Mouse (Mus musculus): ENCODE data around the gene Akap2.

Akap2 gene

DNA sequence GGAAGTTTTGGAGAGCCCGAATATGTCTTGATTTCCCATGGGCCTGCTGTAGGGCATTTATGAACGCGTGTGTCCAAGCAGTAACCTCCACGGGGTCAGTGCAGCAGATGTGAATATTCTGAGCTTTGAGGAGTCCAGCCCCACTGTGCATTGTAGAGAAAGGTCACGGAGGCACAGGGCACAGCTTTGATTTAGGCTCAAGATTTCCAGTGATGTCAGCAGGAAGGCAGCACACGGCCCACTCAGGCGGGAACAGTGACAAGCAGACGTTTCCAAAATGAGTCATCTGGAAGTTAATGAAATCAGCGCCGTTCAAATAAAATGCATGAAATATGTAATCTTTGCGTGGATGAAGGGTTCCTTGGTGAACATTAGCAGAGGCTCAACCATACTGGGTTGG lies 40.5 kb downstream of the Akap2 start:
- no peak for DNase-seq (ENCODE audit: low spot score)

DNA sequence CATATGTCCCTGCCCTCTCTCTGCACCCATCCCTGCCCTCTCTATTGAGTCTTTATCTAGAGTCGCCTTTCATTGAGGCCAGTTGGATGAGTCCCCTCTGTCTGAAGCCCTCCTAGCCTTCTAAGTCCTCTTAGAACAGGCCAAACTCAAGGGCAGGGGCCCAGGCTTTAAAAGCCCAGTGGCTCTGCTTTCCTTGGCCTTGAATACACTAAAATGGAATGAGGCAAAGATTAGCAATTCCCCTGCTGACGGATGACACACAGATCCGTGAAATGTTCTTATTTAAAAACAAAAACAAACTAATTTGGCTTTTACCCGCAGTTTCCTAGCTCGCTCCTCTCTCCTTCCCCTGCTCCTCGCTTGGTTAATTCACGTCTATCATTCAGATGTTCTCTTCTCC lies 45.0 kb downstream of the Akap2 start:
- DNase-seq (ENCODE audit: low spot score), result no peak

DNA sequence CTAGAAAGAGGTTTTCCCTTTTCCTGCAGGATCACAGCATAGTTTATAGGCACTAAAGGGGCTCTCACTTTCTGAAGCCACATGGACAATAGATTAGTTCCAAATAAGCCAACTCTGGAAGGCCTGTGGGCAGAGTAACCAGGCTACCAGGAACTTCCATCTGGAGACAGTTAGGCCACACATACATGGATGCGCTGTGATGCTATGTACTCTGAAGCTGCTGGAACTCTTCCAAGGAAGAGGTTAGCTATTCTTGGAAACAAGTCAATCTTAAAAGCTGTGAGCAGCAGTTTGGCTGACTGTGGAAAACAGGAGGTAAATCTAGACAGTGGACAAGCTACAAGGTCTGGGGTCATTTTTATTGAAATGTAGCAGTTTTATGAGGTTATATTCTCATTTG lies 46.9 kb downstream of the Akap2 start:
- no peak for DNase-seq (ENCODE audit: low spot score)

- no peak for DNase-seq (ENCODE audit: low spot score)
Measured at GRCm38 (mm10) chr4:57764926-57765325, 47.5 kb downstream of the Akap2 start.

DNA sequence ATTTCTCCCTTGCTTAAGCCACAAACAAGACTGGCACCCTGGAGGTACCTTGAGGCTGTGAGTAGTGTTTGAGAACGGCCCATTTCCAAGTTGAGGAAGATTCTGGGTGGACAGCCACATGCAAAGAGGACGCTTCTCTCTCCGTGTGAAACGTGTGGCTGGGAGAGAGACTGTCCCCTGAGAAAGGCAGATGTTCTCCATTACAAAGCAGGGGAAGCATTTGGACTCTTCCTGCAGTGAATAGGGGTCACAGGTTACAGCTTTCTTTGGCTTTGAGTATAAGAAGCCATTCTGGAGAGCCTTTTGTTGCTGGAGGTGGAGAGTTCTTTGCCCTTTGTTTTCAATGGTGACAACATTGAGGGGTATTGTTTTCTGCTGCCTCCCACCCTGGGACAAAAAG lies 48.3 kb downstream of the Akap2 start:
- no peak for DNase-seq (ENCODE audit: low spot score)

GRCm38 (mm10) chr4:57769007-57769406 lies 51.5 kb downstream of the Akap2 start:
- no peak for DNase-seq (ENCODE audit: low spot score)

- no peak for DNase-seq (ENCODE audit: low spot score)
Measured at GRCm38 (mm10) chr4:57770185-57770823, 52.8 kb downstream of the Akap2 start.

DNA sequence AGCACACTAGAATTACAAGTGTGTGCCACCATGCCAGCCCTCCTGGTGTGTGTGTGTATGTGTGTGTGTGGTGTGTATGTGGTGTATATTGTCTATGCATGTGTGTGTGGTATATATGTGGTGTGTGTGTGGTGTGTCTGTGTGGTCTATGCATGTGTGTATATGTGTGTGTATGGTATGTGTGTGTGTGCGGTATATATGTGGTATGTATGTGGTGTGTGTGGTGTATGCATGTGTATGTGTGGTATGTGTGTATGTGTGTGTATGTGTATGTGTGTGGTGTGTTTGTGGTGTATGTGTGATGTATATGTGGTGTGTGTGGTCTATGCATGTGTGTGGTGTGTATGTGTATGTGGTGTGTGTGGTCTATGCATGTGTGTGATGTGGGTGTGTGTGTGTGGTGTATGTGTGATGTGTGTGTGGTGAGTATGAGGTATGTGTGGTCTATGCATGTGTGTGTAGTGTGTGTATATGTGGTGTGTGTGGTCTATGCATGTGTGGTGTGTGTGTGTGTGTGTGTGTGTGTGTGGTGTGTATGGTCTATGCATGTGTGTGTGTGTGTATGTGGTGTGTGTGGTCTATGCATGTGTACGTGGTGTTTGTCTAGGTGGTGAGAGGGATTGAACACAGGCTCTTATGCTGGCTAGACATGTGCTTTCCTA lies 54.2 kb downstream of the Akap2 start:
- no peak for DNase-seq (ENCODE audit: low spot score)

DNA sequence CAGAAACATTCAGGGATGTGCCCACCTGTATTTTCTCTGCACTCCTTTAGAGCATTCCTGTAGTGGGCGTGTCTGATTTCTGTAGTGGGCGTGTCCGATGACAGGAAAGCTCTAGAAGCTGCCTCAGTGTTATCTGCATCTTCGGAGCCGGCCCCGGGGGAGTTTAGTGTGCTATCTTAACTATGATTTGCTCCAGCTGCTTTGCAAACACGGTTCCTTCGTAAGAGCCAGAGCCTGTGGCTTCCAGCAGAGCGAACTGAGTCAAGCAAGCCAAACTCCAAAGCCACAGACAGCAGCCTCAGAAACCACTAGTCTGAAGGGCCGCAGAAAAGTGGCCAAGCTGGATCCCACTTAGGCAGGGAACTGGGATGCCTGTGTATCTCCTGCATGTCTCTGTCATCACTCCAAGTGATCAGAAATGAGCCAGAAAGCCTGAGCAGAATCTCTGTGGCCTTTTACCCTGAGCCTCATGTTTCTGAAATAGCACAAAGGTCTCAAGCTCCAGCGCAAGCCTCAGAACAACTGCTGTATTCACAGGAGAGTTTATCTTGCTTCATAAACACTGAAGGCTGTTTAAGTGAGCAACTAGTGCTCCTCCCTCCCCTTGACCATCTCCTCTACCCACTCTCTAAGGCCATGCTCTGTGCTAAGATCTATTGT lies 55.5 kb downstream of the Akap2 start:
- DNase-seq (ENCODE audit: low spot score), result no peak

DNA sequence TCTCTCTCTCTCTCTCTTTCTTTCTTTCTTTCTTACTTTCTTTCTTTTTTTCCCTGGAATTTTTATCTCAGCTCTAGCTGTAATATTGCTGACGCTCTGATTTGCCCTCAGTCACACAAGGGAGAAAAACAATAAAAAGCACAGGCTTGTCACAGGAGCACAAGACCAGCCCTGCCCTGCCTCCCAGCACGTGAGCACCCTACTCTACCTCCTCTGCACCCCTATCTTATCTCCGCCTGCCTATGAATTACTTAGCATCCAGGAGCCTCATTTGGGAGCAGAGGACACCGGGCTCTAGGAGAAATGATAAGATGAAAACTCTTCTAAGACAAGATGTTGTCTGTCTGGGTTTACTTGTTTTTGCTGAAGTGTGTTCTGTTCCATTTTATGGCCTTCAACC lies 57.1 kb downstream of the Akap2 start:
- DNase-seq (ENCODE audit: low spot score), result no peak

- no peak for DNase-seq (ENCODE audit: low spot score)
Measured at GRCm38 (mm10) chr4:57775582-57775981, 58.1 kb downstream of the Akap2 start.

DNA sequence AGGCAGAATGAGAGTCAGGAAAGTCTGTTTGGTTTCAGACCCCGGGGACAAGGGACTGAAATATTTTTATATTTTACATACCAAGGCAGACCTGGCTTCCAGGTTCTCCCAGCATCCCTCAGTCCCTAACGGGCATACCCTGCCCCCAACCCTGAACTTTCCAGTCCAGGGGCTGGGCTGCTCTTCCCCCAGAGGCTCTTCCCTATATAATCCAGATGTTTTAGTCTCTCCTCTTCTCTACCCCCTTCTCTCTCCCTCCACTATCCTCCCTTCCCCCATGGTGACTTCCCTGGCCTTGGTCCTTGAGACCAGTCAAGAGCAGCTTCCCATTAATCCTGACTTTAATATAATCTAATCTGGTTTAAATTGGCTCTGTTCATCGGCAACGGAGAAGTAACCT lies 62.9 kb downstream of the Akap2 start:
- DNase-seq (ENCODE audit: low spot score), result no peak

- no peak for DNase-seq (ENCODE audit: low spot score)
Measured at GRCm38 (mm10) chr4:57780833-57781641, 63.6 kb downstream of the Akap2 start.

DNA sequence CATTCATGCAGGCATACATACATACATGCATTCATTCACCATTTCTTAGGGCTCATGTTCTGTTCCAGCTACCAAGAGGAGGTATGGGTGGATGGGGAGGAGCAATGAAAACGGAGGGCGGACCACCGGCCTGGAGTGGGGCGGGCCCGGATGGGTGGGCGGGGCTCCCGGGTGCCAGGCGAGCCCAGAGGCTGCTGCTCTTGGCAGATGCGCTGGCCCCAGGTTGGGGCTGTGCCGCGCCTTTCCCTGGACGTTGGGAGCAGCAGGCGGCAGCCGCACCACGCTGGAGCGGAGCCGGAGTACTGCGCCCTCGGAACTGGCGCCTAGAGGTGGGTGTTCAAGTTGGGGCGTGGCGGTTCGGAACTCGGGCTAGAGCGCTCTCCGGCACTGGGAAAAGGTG lies 64.5 kb downstream of the Akap2 start:
- no peak for DNase-seq (ENCODE audit: low spot score)

GRCm38 (mm10) chr4:57782549-57783390 lies 65.3 kb downstream of the Akap2 start:
- DNase-seq (ENCODE audit: low spot score), result no peak

- DNase-seq (ENCODE audit: low spot score), result no peak
Measured at GRCm38 (mm10) chr4:57783391-57783770, 65.9 kb downstream of the Akap2 start.

- DNase-seq (ENCODE audit: low spot score), result no peak
Measured at GRCm38 (mm10) chr4:57783853-57784600, 66.6 kb downstream of the Akap2 start.

GRCm38 (mm10) chr4:57788709-57789108 lies 71.3 kb downstream of the Akap2 start:
- no peak for DNase-seq (ENCODE audit: low spot score)

DNA sequence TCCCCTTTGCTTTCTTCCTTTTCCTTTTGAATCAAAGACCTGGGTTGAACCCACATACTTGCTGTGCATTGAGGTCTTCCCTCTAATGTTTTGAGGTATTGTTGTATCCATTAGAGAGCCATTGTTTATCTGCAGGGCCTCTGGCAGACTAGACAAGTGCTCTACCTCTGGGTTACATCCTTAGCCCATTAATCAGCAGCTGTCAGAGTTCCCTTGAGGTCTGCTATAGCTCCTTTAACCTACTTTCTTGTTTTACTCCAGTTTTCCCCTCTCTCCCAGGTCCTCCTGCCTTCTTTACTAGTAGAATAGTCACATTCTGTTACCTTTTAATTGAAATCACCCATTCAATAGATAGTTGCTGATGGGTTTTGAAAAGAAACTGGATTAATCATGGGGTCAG lies 71.7 kb downstream of the Akap2 start:
- DNase-seq (ENCODE audit: low spot score), result no peak

- no peak for DNase-seq (ENCODE audit: low spot score)
Measured at GRCm38 (mm10) chr4:57793989-57794388, 76.5 kb downstream of the Akap2 start.

- no peak for DNase-seq (ENCODE audit: low spot score)
Measured at GRCm38 (mm10) chr4:57794547-57794946, 77.1 kb downstream of the Akap2 start.
